Mouse (Mus musculus) midbrain, postnatal 0 days (tissue): Measurements from ENCODE around the gene Siglecf. TPM values are rescaled to one million over a fixed set of nuclear protein-coding genes. Genes with fewer than 3 reads are reported as not detected.
A peak's percentile ranks its signal among the peaks of the same experiment; 100 is the strongest.

Source experiments
- ATAC-seq: fragments of 200-750 bp; cut with Nextera tagmentation; 2 replicates; pipeline ENCODE4 v1.8.0; 2017; ENCODE audit warnings: moderate number of reproducible peaks, mild to moderate bottlenecking, moderate TSS enrichment, moderate library complexity; ENCODE audit not compliant: low FRiP score
- DNase-seq: peaks from one replicate; pipeline ENCODE4 v3.0.0-alpha.2; 2015; ENCODE audit warnings: low spot score
- H3K27ac ChIP-seq: fragments of 300-500 bp; sonication (generic); 2 replicates; pipeline ENCODE4 v1.5.1; 2014; ENCODE audit warnings: low read depth, mild to moderate bottlenecking, low read length, mixed read lengths
- H3K27me3 ChIP-seq: fragments of 300-500 bp; sonication (generic); 2 replicates; pipeline ENCODE4 v1.6.1; 2014; ENCODE audit warnings: low read length, control low read depth, mixed read lengths; ENCODE audit not compliant: insufficient read depth
- H3K36me3 ChIP-seq: fragments of 300-500 bp; sonication (generic); 2 replicates; pipeline ENCODE4 v1.6.1; 2014; ENCODE audit warnings: low read length, control low read depth, mixed read lengths; ENCODE audit not compliant: insufficient read depth
- H3K4me1 ChIP-seq: fragments of 300-500 bp; sonication (generic); 2 replicates; pipeline ENCODE4 v1.6.1; 2014; ENCODE audit warnings: mild to moderate bottlenecking, control low read depth, antibody characterized with exemption, low read length, mixed read lengths; ENCODE audit not compliant: insufficient read depth
- H3K4me2 ChIP-seq: fragments of 300-500 bp; sonication (generic); 2 replicates; pipeline ENCODE4 v1.6.1; 2014; ENCODE audit warnings: low read depth, mild to moderate bottlenecking, low read length, mixed read lengths; ENCODE audit not compliant: poor library complexity, severe bottlenecking
- H3K4me3 ChIP-seq: fragments of 300-500 bp; sonication (generic); 2 replicates; pipeline ENCODE4 v1.5.1; 2014; ENCODE audit warnings: low read depth, mild to moderate bottlenecking, low read length, moderate library complexity
- H3K9ac ChIP-seq: fragments of 300-500 bp; sonication (generic); replicated peaks from 2 replicates; pipeline ENCODE4 v1.6.1; 2014; ENCODE audit warnings: mild to moderate bottlenecking, low read length, moderate library complexity, mixed read lengths; ENCODE audit not compliant: poor library complexity, severe bottlenecking
- H3K9me3 ChIP-seq: fragments of 300-500 bp; sonication (generic); 2 replicates; pipeline ENCODE4 v1.6.1; 2016; ENCODE audit warnings: low read length, control low read depth
- CTCF ChIP-seq: IDR thresholded peaks from 2 replicates; pipeline ENCODE4 v1.5.1; 2016; ENCODE audit warnings: antibody characterized with exemption, mild to moderate bottlenecking
- WGBS: fragments of 180-500 bp; shearing (Covaris S2); extraction: QIAGEN DNeasy Blood & Tissue Kit; methylation state at CpG from one replicate; pipeline ENCODE4 v1.1.7; 2014; 5-methylcytosine and 5-hydroxymethylcytosine counted together
- polyA plus RNA-seq: library from polyadenylated mRNA; unstranded; fragments of >200 nt; fragmentation: Nextera tagmentation; extraction: Ambion mirVana; gene quantifications from 2 replicates; pipeline ENCODE4 v1.2.1, GENCODE M21; 2015
- total RNA-seq: library from RNA; depleted of rRNA; stranded (reverse); fragments of >200 nt; gene quantifications from 2 replicates; pipeline ENCODE4 v1.2.3, GENCODE M21; 2014

The Siglecf gene
- total and polyA plus RNA-seq, 2 experiments from 2014 or later, result 0.11 to 0.22 TPM

DNA sequence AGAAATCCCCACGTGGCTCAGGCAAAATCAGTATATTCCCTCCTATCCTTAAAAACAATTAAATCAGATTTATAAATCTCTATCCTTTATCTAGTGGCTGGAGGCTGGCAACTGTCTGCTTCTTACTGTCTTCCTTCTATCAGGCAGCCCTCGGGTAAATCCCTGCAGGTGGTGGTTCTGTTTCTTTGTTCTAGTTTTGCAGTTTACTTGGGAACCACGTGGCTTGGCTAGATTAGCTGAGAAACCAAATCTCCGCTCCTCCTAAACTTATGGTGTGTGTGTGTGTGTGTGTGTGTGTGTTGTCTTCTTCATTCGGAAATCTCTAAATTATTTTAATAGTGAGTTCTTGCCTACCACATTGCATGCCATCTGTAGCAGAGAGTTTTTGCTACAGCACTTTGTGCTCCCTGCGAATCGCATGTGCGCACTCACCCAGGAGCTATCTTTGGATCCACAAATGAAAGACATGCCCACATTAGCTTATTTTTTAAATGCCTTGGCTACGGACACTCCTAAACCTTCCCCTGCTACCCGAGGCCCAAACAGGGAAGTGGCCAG lies 24.8 kb upstream of the Siglecf start:
- WGBS, result 54% methylated on average over 10 of the region's 10 CpGs

GRCm38 (mm10) chr7:43328101-43328500 lies 23.0 kb upstream of the Siglecf start:
- no peak for TF ChIP-seq CTCF
- DNase-seq (no peak), ATAC-seq (no peak)
- Histone ChIP-seq H3K4me3 (no peak overlapping the region), H3K4me2 (no peak overlapping the region), H3K9me3 (no peaks in the 10 kb centered on the region), H3K36me3 (no peaks in the 10 kb centered on the region), H3K9ac (no peak overlapping the region), H3K4me1 (no peaks in the 10 kb centered on the region), H3K27ac (no peak overlapping the region), H3K27me3 (no peaks in the 10 kb centered on the region)
- 66% methylated on average over 4 of the region's 4 CpGs for WGBS

More for the DNA sequence above, 24.8 kb upstream of the Siglecf start:
- H3K4me2 ChIP-seq, result no peak overlapping the region
- no peaks in the 10 kb centered on the region for H3K4me1 ChIP-seq
- H3K9ac ChIP-seq, result no peak overlapping the region
- ATAC-seq (no peak), DNase-seq (no peak)
- H3K36me3 ChIP-seq, result no peaks in the 10 kb centered on the region
- H3K4me3 ChIP-seq, result no peak overlapping the region
- H3K27me3 ChIP-seq, result no peaks in the 10 kb centered on the region
- no peaks in the 10 kb centered on the region for H3K9me3 ChIP-seq
- no peak for TF ChIP-seq CTCF
- H3K27ac ChIP-seq, result no peak overlapping the region

DNA sequence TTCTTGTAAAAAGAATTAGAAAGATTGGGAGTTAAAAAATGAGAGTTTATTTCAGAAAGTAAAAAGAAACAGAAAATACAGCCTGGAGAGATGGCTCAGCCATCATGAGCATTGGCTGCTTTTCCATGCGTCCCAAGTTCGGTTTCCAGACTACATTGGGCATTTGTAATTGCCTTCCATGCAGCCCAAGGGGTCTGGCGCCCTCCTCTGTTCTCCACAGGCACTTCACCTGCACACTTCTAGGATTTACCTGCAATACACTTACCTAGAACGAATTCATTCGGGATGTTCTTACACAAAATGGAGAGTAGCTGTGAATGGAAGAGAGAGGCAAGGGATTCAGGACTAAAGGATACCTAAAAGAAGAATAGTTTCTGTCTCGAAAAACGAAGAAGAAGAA lies 17.9 kb upstream of the Siglecf start:
- Histone ChIP-seq H3K4me2 (no peak overlapping the region), H3K27me3 (no peaks in the 10 kb centered on the region), H3K27ac (no peak overlapping the region), H3K9ac (no peak overlapping the region), H3K9me3 (no peaks in the 10 kb centered on the region), H3K36me3 (no peaks in the 10 kb centered on the region), H3K4me3 (no peak overlapping the region), H3K4me1 (no peaks in the 10 kb centered on the region)
- WGBS, result 49% methylated on average over 5 of the region's 7 CpGs
- TF ChIP-seq CTCF, result peak; percentile 48
- ATAC-seq (no peak), DNase-seq (no peak)

- Histone ChIP-seq H3K27me3 (no peaks in the 10 kb centered on the region), H3K36me3 (no peaks in the 10 kb centered on the region), H3K9me3 (no peaks in the 10 kb centered on the region), H3K4me2 (no peak overlapping the region), H3K9ac (no peak overlapping the region), H3K27ac (no peak overlapping the region), H3K4me1 (no peaks in the 10 kb centered on the region), H3K4me3 (no peak overlapping the region)
- peak; percentile 65 for DNase-seq
- no peak for TF ChIP-seq CTCF
- no peak for ATAC-seq
- WGBS, result 66% methylated on average over 2 of the region's 2 CpGs
Observed at GRCm38 (mm10) chr7:43333899-43334298, 17.2 kb upstream of the Siglecf start.

- 87% methylated on average over 4 of the region's 4 CpGs for WGBS
- no peak for DNase-seq
- Histone ChIP-seq H3K4me3 (no peak overlapping the region), H3K4me1 (no peaks in the 10 kb centered on the region), H3K9ac (no peak overlapping the region), H3K36me3 (no peaks in the 10 kb centered on the region), H3K4me2 (no peak overlapping the region), H3K9me3 (no peaks in the 10 kb centered on the region), H3K27me3 (no peaks in the 10 kb centered on the region), H3K27ac (no peak overlapping the region)
- TF ChIP-seq CTCF, result no peak
- ATAC-seq, result no peak
Observed at GRCm38 (mm10) chr7:43340771-43341170, 10.4 kb upstream of the Siglecf start.

GRCm38 (mm10) chr7:43343191-43343590 lies 8.0 kb upstream of the Siglecf start:
- H3K4me3 ChIP-seq, result no peak overlapping the region
- no peak for DNase-seq
- no peaks in the 10 kb centered on the region for H3K27me3 ChIP-seq
- no peak overlapping the region for H3K9ac ChIP-seq
- no peak for ATAC-seq
- H3K36me3 ChIP-seq, result no peaks in the 10 kb centered on the region
- WGBS, result 85% methylated on average over 5 of the region's 5 CpGs
- no peaks in the 10 kb centered on the region for H3K9me3 ChIP-seq
- H3K4me2 ChIP-seq, result no peak overlapping the region
- TF ChIP-seq CTCF, result no peak
- no peaks in the 10 kb centered on the region for H3K4me1 ChIP-seq
- H3K27ac ChIP-seq, result no peak overlapping the region
